11 mouse cellular contexts compared by ENCODE assay signal in the genomic region with DNA sequence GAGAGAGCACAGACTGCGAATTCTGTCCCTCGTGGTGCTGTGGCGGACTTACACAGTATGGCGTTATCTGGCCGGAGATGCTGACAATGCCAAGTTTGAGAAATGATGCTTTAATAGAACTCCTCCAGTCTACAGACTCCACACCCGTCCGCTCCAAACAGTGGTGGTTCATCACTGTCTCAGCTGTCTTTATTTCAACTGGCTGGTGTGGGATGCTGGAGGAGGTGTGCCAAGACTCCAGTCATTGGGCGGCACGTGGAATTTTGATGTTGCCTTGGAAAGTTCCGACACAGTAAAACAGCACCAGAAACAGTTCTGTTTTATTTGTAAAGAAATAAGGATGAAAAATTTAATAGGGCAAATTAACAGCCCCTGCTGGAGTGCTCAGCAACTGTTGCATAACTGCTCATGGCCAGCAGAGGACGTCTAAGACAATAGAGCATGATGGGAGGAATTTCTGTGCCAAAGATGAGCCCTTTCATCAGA.
DNase-seq lines count a peak whose midpoint lies in the region.
"Had no signal": no experiment of that assay in that cellular context is flagged by ENCODE, and none has a peak within 500 bp of the region (broad histone marks: within the 10 kb centered on the region; RNA-seq: fewer than 3 reads in every experiment).

No protein-coding gene starts in this region.

- peak; percentile 15 to 34 for DNase-seq in cerebellum, postnatal 10 days
- no peak for DNase-seq in cerebellum, adult 8-10 months
- peak; percentile 16 for DNase-seq in layer of hippocampus, adult 11-12 months (ENCODE audit: low spot score)
- DNase-seq in layer of hippocampus, adult 8-10 months (ENCODE audit: low spot score in 2 of 2), result no peak
- DNase-seq in CD4-positive helper T cell, adult 2 months (ENCODE audit: low read depth, low spot score), result peak; percentile 22
- DNase-seq in induced T-regulatory cell, adult 2 months (ENCODE audit: low read depth), result peak; percentile 28
- no peak for DNase-seq in thymus, postnatal 10 days (ENCODE audit: low spot score in 2 of 2)
- no peak for DNase-seq in Muller cell, postnatal 12 days (ENCODE audit: inconsistent ontology term)
- DNase-seq: adrenal gland, adult 8-10 months; B cell, adult 2 months; cerebellum, postnatal 36 days had no signal

Comparison
In these comparisons a context has a peak if more than half of its experiments do, and no peak if none do; other contexts are left out.
1. DNase-seq: peak in cerebellum, postnatal 10 days (2 of 2), layer of hippocampus, adult 11-12 months (single experiment), CD4-positive helper T cell, adult 2 months (single experiment) and induced T-regulatory cell, adult 2 months (single experiment); none in cerebellum, adult 8-10 months (single experiment), layer of hippocampus, adult 8-10 months (0 of 2), thymus, postnatal 10 days (0 of 2) and Muller cell, postnatal 12 days (single experiment).